ENCODE assay signal across 9 mouse cellular contexts in the genomic region with DNA sequence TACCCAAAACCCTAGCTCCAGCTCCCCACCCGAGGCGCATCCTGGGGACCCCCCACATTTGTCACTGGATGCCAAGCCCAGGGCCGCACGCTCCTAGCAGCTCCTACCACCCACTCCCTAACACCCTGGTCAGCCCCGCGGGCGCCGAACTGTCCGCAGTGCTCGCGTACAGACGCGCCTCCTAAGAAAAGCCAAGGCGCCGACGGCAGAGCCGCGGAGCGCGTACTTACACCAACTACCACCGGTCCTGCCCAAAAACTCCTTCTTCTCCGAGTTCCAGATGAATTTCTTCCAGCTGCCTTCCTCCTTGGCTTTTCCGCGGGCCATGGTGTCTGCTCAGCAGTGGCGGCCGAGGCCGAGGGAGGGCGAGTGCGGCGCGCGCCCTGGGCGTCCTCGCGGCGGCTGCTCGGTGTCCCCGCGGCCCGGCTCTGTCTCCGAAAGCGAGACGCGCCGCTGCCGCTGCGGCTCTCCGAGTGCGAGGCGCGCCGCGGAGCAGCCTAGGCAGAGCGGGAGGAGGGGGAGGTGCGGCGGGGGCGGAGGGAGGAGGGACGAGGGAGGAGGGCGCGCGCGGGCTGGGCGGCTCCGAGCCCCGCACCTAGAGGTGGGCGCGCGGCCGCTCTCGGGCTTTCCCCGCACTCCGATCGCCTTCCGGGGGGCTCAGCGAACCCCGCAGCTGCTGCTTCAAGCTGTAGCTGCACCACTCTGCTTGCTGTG. TPM values are rescaled to one million over a fixed set of nuclear protein-coding genes. Genes with fewer than 3 reads are reported as not detected.
DNase-seq lines count a peak whose midpoint lies in the region; ATAC-seq and TF ChIP-seq lines count a peak whose summit lies in the region.
"Had no signal": no experiment of that assay in that cellular context is flagged by ENCODE, and none has a peak within 500 bp of the region (broad histone marks: within the 10 kb centered on the region; RNA-seq: fewer than 3 reads in every experiment).

No protein-coding gene starts in this region.

- under 1% methylated on average over 54 of the region's 76 CpGs for WGBS in kidney, embryonic 14.5 days
- WGBS in forebrain, embryonic 14.5 days, result under 1% methylated on average over 56 of the region's 76 CpGs
- under 1% methylated on average over 50 of the region's 76 CpGs for WGBS in hindbrain, embryonic 15.5 days
- WGBS in liver, postnatal 0 days (ENCODE audit: insufficient replicate concordance), result 1% methylated on average over 41 of the region's 76 CpGs
- WGBS in olfactory bulb, adult 2 months, result under 1% methylated on average over 69 of the region's 76 CpGs

- H3K4me3 ChIP-seq in kidney, embryonic 14.5 days (ENCODE audit: low read length), result peak overlapping the region; percentile 67
- H3K4me3 ChIP-seq in forebrain, embryonic 14.5 days (ENCODE audit: low read depth, low read length), result peak overlapping the region; percentile 66
- H3K4me3 ChIP-seq in hindbrain, embryonic 15.5 days, result peak overlapping the region; percentile 58
- H3K4me3 ChIP-seq in liver, postnatal 0 days (ENCODE audit: low read depth, low read length), result peak overlapping the region; percentile 73
- peak overlapping the region; percentile 98 for H3K4me3 ChIP-seq in olfactory bulb, adult 2 months (ENCODE audit: insufficient read depth, low read depth, low read length)

- no peaks in the 10 kb centered on the region; the same call in none of the 2 replicates for H3K36me3 ChIP-seq in kidney, embryonic 14.5 days (ENCODE audit: control insufficient read depth, insufficient read depth, low read length)
- H3K36me3 ChIP-seq in forebrain, embryonic 14.5 days (ENCODE audit: control insufficient read depth, insufficient read depth, low read length), result peaks cover 6% of the 10 kb centered on the region
- peaks cover 10% of the 10 kb centered on the region for H3K36me3 ChIP-seq in hindbrain, embryonic 15.5 days
- peaks cover 7% of the 10 kb centered on the region for H3K36me3 ChIP-seq in liver, postnatal 0 days (replicated peaks; ENCODE audit: insufficient read depth, low read length)

- no peak for TF ChIP-seq EP300 in liver, postnatal 0 days (IDR thresholded peaks at IDR 0.05; ENCODE audit: low read depth)

- H3K27me3 ChIP-seq in kidney, embryonic 14.5 days (ENCODE audit: control insufficient read depth, insufficient read depth, low read length), result peaks cover 37% of the 10 kb centered on the region
- no peaks in the 10 kb centered on the region for H3K27me3 ChIP-seq in forebrain, embryonic 14.5 days (replicated peaks; ENCODE audit: control insufficient read depth, insufficient read depth, low read length)
- no peaks in the 10 kb centered on the region for H3K27me3 ChIP-seq in hindbrain, embryonic 15.5 days
- H3K27me3 ChIP-seq in liver, postnatal 0 days (ENCODE audit: insufficient read depth, low read length), result peaks cover 24% of the 10 kb centered on the region

- no peaks in the 10 kb centered on the region for H3K9me3 ChIP-seq in kidney, embryonic 14.5 days (ENCODE audit: control insufficient read depth, low read length)
- no peaks in the 10 kb centered on the region for H3K9me3 ChIP-seq in forebrain, embryonic 14.5 days (replicated peaks; ENCODE audit: control insufficient read depth, low read length)
- H3K9me3 ChIP-seq in hindbrain, embryonic 15.5 days, result no peaks in the 10 kb centered on the region
- no peaks in the 10 kb centered on the region for H3K9me3 ChIP-seq in liver, postnatal 0 days (ENCODE audit: low read length)

- H3K4me2 ChIP-seq in kidney, embryonic 14.5 days (replicated peaks; ENCODE audit: low read depth, low read length), result peak overlapping the region; percentile 57
- peak overlapping the region; percentile 76 for H3K4me2 ChIP-seq in forebrain, embryonic 14.5 days (ENCODE audit: low read length)
- peak overlapping the region; percentile 57 for H3K4me2 ChIP-seq in hindbrain, embryonic 15.5 days
- H3K4me2 ChIP-seq in liver, postnatal 0 days (ENCODE audit: low read depth, low read length), result peak overlapping the region; percentile 76

- peak overlapping the region; percentile 88 for H3K27ac ChIP-seq in kidney, embryonic 14.5 days (ENCODE audit: low read depth, low read length)
- peak overlapping the region; percentile 92 for H3K27ac ChIP-seq in forebrain, embryonic 14.5 days (ENCODE audit: low read depth, low read length)
- H3K27ac ChIP-seq in hindbrain, embryonic 15.5 days (replicated peaks), result peak overlapping the region; percentile 99
- peak overlapping the region; percentile 91 for H3K27ac ChIP-seq in liver, postnatal 0 days (ENCODE audit: low read depth)
- peak overlapping the region; percentile 100 for H3K27ac ChIP-seq in olfactory bulb, adult 2 months (ENCODE audit: insufficient read depth, low read depth, low read length)
- H3K27ac ChIP-seq: macrophage had no signal

- H3K4me1 ChIP-seq in kidney, embryonic 14.5 days (ENCODE audit: control insufficient read depth, insufficient read depth, low read length), result peaks cover 11% of the 10 kb centered on the region; the same call in 1 of the 2 replicates
- peaks cover 26% of the 10 kb centered on the region for H3K4me1 ChIP-seq in forebrain, embryonic 14.5 days (ENCODE audit: control insufficient read depth, insufficient read depth, low read length)
- H3K4me1 ChIP-seq in hindbrain, embryonic 15.5 days (replicated peaks), result peaks cover 57% of the 10 kb centered on the region
- peaks cover 27% of the 10 kb centered on the region for H3K4me1 ChIP-seq in liver, postnatal 0 days (ENCODE audit: insufficient read depth)
- H3K4me1 ChIP-seq in olfactory bulb, adult 2 months (ENCODE audit: control insufficient read depth, insufficient read depth, low read length), result peaks cover 19% of the 10 kb centered on the region

- ATAC-seq in kidney, embryonic 14.5 days (ENCODE audit: low FRiP score, low TSS enrichment), result peak; percentile 72
- peak; percentile 90 for ATAC-seq in forebrain, embryonic 14.5 days
- peak; percentile 90 for ATAC-seq in hindbrain, embryonic 15.5 days (ENCODE audit: low FRiP score, low read depth)
- peak; percentile 58 for ATAC-seq in liver, postnatal 0 days

- TF ChIP-seq CTCF in liver, postnatal 0 days (IDR thresholded peaks at IDR 0.05; ENCODE audit: low read depth), result no peak
- TF ChIP-seq CTCF in olfactory bulb, adult 2 months (IDR thresholded peaks at IDR 0.05; ENCODE audit: insufficient read depth, low read depth, low read length), result no peak

- no peak for TF ChIP-seq POLR2A in olfactory bulb, adult 2 months (IDR thresholded peaks at IDR 0.05; ENCODE audit: insufficient read depth, low read depth, low read length)

- peak overlapping the region; percentile 81 for H3K9ac ChIP-seq in kidney, embryonic 14.5 days (ENCODE audit: low read depth, low read length)
- H3K9ac ChIP-seq in forebrain, embryonic 14.5 days (ENCODE audit: low read length), result peak overlapping the region; percentile 84
- H3K9ac ChIP-seq in hindbrain, embryonic 15.5 days, result peak overlapping the region; percentile 76
- H3K9ac ChIP-seq in liver, postnatal 0 days (replicated peaks), result peak overlapping the region; percentile 81

- no peak for DNase-seq in kidney, adult 11 months
- peak; percentile 32 for DNase-seq in adrenal gland, adult 8-10 months
- peak; percentile 88 for DNase-seq in forebrain, embryonic 14.5 days (ENCODE audit: low spot score)
- peak; percentile 73 for DNase-seq in liver, postnatal 0 days
- peak; percentile 88 for DNase-seq in urinary bladder, adult 2 months (ENCODE audit: low spot score)

RNA-seq across cellular contexts. Expression of a gene that starts 0.5 kb away (rescaled TPM):
- 80.2 and 86.4 TPM in 2 replicates for polyA plus RNA-seq in kidney, embryonic 14.5 days (2014; fragmentation: Nextera tagmentation; extraction: Ambion mirVana)
- 100 to 1,000 TPM in 1 of 4 experiments, 10 to 100 TPM in 3; 72.9 to 103 (median 83.7) TPM for total RNA-seq in adrenal gland, adult 8-10 months (2022)
- 52.5 and 75.3 TPM in 2 replicates for polyA plus RNA-seq in forebrain, embryonic 14.5 days (2014; fragmentation: Nextera tagmentation; extraction: Ambion mirVana)
- polyA plus RNA-seq in hindbrain, embryonic 15.5 days (2015; fragmentation: Nextera tagmentation; extraction: Ambion mirVana), result 310 and 325 TPM in 2 replicates
- 38.6 and 38.8 TPM in 2 replicates for polyA plus RNA-seq in liver, postnatal 0 days (2015; fragmentation: Nextera tagmentation; extraction: Ambion mirVana)
- polyA plus RNA-seq in olfactory bulb, adult 2 months (2012; ENCODE audit: insufficient read depth, insufficient read length, low replicate concordance, missing spikeins), result 868 and 1,072 TPM in 2 replicates
- 39.7 and 43.4 TPM in 2 replicates for polyA plus RNA-seq in urinary bladder, adult 2 months (2012; rRNA removed)
